Mouse (Mus musculus) cortical plate, adult 2 months (tissue): ENCODE measurements around the gene E330021D16Rik.

Experiments used
- CTCF ChIP-seq: fragments of 200-500 bp; IDR thresholded peaks from 2 replicates; pipeline ENCODE4 v1.5.1; 2011; ENCODE audit warnings: mild to moderate bottlenecking, control low read depth, low read length; ENCODE audit not compliant: insufficient read depth; ENCODE audit errors: extremely low read depth
- POLR2A ChIP-seq: fragments of 200-500 bp; IDR thresholded peaks from 2 replicates; pipeline ENCODE4 v1.6.1; 2011; ENCODE audit warnings: mild to moderate bottlenecking, low read length, control low read depth; ENCODE audit not compliant: insufficient read depth; ENCODE audit errors: extremely low read depth

- 0 out of 2 replicates have a peak, but pooled peaks have one; percentile 8 for TF ChIP-seq CTCF
- no peak for TF ChIP-seq POLR2A
Measured at GRCm38 (mm10) chr6:136421059-136421458, 5.7 kb upstream of the E330021D16Rik start.
